Mouse (Mus musculus) megakaryocyte, embryonic 14.5 days (primary cell): Measurements from ENCODE around the gene Krt36.

Source experiments
- FLI1 ChIP-seq: IDR thresholded peaks from 2 replicates; pipeline ENCODE4 v1.6.1; 2012; ENCODE audit warnings: low read length, inconsistent platforms, mixed read lengths
- GATA1 ChIP-seq: IDR thresholded peaks from 3 replicates; pipeline ENCODE4 v1.6.1; 2012; ENCODE audit warnings: mixed read lengths, low read length, inconsistent platforms, borderline replicate concordance

GRCm38 (mm10) chr11:100145858-100146560 is 40.6 kb upstream of the Krt36 start:
- no peak for TF ChIP-seq FLI1
- TF ChIP-seq GATA1: no peak
